Mouse (Mus musculus) stomach, embryonic 16.5 days (tissue): Measurements from ENCODE around the gene Cdh13. TPM values are rescaled to one million over a fixed set of nuclear protein-coding genes. Genes with fewer than 3 reads are reported as not detected.

Experiments used
- ATAC-seq: fragments of 200-750 bp; cut with Nextera tagmentation; 2 replicates; pipeline ENCODE4 v1.8.0; 2017; ENCODE audit warnings: moderate number of reproducible peaks, moderate TSS enrichment; ENCODE audit not compliant: insufficient read depth, low FRiP score
- H3K27ac ChIP-seq: fragments of 300-500 bp; sonication (generic); 2 replicates; pipeline ENCODE4 v1.5.1; 2014; ENCODE audit warnings: low read length
- H3K27me3 ChIP-seq: fragments of 300-500 bp; sonication (generic); 2 replicates; pipeline ENCODE4 v1.6.1; 2014; ENCODE audit warnings: low read length, control low read depth, mixed read lengths; ENCODE audit not compliant: control insufficient read depth, insufficient read depth
- H3K36me3 ChIP-seq: fragments of 300-500 bp; sonication (generic); 2 replicates; pipeline ENCODE4 v1.6.1; 2014; ENCODE audit warnings: low read length; ENCODE audit not compliant: control insufficient read depth, insufficient read depth
- H3K4me1 ChIP-seq: fragments of 300-500 bp; sonication (generic); 2 replicates; pipeline ENCODE4 v1.6.1; 2014; ENCODE audit warnings: low read length, control low read depth, mixed read lengths; ENCODE audit not compliant: control insufficient read depth, insufficient read depth
- H3K4me2 ChIP-seq: fragments of 300-500 bp; sonication (generic); 2 replicates; pipeline ENCODE4 v1.6.1; 2014; ENCODE audit warnings: low read depth, low read length, mixed read lengths
- H3K4me3 ChIP-seq: fragments of 300-500 bp; sonication (generic); replicated peaks from 2 replicates; pipeline ENCODE4 v1.5.1; 2014; ENCODE audit warnings: mild to moderate bottlenecking, low read length
- H3K9ac ChIP-seq: fragments of 300-500 bp; sonication (generic); 2 replicates; pipeline ENCODE4 v1.6.1; 2014; ENCODE audit warnings: low read length
- H3K9me3 ChIP-seq: fragments of 300-500 bp; sonication (generic); replicated peaks from 2 replicates; pipeline ENCODE4 v1.6.1; 2016; ENCODE audit warnings: low read length, control low read depth; ENCODE audit not compliant: control insufficient read depth
- WGBS: fragments of 180-500 bp; shearing (Covaris S2); extraction: QIAGEN DNeasy Blood & Tissue Kit; methylation state at CpG from one replicate; pipeline ENCODE4 v1.1.7; 2014; 5-methylcytosine and 5-hydroxymethylcytosine counted together
- polyA plus RNA-seq: library from polyadenylated mRNA; unstranded; fragments of >200 nt; fragmentation: Nextera tagmentation; extraction: Ambion mirVana; gene quantifications from 2 replicates; pipeline ENCODE4 v1.2.1, GENCODE M21; 2015

Gene Cdh13
- polyA plus RNA-seq, 1 experiment from 2014 or later = 19.9 TPM

DNA sequence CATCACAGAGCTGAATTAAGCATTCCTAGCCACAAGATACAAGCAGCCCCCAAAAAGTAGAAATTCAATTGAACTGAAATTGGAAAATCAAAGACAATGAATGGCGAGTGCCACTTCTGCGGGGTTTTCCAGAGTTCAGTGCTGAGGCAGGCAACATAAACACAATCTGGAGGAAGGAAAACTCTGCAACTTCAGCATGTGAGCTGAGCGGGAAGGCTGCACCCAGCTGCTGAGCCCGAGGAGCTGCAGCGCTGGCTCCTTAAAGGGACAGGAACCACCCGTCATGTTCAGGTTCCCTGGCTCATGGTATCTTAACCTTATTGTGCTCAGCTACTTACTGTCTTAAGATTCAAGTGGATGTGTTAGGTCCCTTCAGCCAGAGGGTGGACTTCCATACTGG, 814.7 kb downstream of the Cdh13 start:
- Histone ChIP-seq H3K9ac (no peak overlapping the region), H3K4me1 (peaks cover 6% of the 10 kb centered on the region; the same call in 1 of the 2 replicates), H3K27ac (peak overlapping the region; percentile 46), H3K4me3 (no peak overlapping the region), H3K4me2 (0 out of 2 replicates have a peak overlapping the region, but pooled peaks have one; percentile 9), H3K36me3 (no peaks in the 10 kb centered on the region), H3K27me3 (no peaks in the 10 kb centered on the region), H3K9me3 (no peaks in the 10 kb centered on the region)
- WGBS = 19% methylated on average over 6 of the region's 6 CpGs
- peak; percentile 62; the same call in 1 of the 2 replicates for ATAC-seq

DNA sequence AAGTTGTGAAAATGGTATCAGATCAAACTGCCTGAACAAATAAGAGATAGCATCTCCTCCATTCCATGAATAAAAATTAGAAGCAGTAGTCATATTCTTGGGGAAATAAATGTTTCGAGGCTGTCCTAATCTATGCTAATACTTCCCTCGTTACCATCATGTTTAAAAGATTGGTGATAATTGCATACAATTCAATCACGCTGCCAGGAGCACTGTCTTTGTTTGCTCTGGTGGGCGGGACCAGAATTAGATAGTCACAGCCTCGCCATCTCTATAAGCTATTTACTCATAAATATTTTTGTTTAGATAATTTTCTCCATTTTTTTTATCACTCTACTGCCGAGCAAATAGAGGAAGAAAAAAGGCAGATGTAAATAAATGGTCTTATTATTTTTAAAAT, 819.3 kb downstream of the Cdh13 start:
- Histone ChIP-seq H3K36me3 (no peaks in the 10 kb centered on the region), H3K9ac (no peak overlapping the region), H3K4me2 (no peak overlapping the region), H3K4me1 (peaks cover 4% of the 10 kb centered on the region; the same call in 1 of the 2 replicates), H3K27me3 (no peaks in the 10 kb centered on the region), H3K9me3 (no peaks in the 10 kb centered on the region), H3K27ac (no peak overlapping the region), H3K4me3 (no peak overlapping the region)
- 66% methylated on average over 6 of the region's 6 CpGs for WGBS
- ATAC-seq = no peak

DNA sequence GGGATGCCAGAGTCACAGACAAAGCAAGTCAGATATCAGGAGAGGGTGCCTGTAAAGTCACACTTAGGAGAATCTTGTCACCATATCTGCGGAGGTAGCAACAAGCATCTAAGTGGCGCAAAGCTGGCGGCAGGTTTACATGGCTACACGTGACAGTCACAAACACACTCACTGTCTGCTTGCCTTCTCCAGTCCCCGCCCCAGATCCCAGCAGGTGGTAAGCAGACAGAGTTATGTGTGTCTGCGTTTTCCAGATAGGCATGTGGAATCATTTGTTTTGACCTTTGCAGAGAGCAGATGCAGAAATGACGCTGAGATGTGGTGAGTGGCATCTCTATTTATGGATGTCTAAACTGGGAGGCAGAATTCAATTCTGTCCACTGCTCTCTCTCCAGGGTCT, 826.1 kb downstream of the Cdh13 start:
- 65% methylated on average over 7 of the region's 7 CpGs for WGBS
- H3K27me3 ChIP-seq = no peaks in the 10 kb centered on the region
- H3K4me3 ChIP-seq = no peak overlapping the region
- H3K4me2 ChIP-seq = no peak overlapping the region
- no peaks in the 10 kb centered on the region for H3K36me3 ChIP-seq
- no peak overlapping the region for H3K9ac ChIP-seq
- no peak for ATAC-seq
- no peaks in the 10 kb centered on the region for H3K9me3 ChIP-seq
- H3K27ac ChIP-seq = no peak overlapping the region
- no peaks in the 10 kb centered on the region for H3K4me1 ChIP-seq

DNA sequence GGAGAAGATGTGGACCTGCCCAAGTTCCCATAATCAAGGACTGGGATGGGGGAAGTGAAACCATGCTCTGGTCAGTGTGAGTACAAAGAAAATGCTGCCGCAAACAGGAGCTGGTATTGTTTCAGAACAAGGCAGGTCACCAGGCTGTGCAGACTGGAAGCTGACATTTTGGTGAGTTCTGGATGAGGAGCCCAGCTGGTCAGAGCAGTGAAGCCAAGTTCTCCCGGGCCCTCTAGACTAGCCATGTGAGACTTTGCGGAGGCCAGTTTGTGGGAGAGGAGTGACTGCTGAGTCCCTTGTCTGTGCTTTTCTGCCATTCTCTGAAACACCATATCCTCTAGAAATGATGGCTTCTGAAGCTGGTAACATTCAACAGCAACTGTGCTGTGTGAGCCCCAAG, 829.3 kb downstream of the Cdh13 start:
- WGBS = 83% methylated on average over 3 of the region's 3 CpGs
- Histone ChIP-seq H3K36me3 (no peaks in the 10 kb centered on the region), H3K27me3 (no peaks in the 10 kb centered on the region), H3K9me3 (no peaks in the 10 kb centered on the region), H3K4me2 (no peak overlapping the region), H3K9ac (no peak overlapping the region), H3K4me1 (no peaks in the 10 kb centered on the region), H3K27ac (no peak overlapping the region), H3K4me3 (no peak overlapping the region)
- ATAC-seq = no peak

DNA sequence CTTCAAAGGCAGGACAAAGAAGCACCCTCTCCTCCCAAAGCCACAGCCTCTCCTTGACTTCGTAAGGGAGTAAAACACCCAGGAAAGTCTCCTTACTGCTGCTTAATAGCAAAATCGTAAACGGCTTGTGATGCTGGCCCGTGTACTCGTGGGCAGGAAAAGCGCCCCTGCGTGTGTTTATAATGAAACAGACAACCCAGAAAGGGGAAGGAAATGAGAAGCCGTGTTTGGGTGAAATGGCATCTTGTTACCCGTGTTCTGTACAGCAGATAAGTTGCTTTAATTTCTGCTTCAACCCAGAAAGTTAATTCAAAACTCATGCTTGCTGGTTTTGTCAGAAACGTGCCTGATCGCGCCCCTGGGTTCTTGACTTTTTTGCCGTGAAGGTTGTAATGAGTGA, 837.7 kb downstream of the Cdh13 start:
- H3K36me3 ChIP-seq = no peaks in the 10 kb centered on the region
- ATAC-seq = no peak
- no peak overlapping the region for H3K9ac ChIP-seq
- H3K27me3 ChIP-seq = no peaks in the 10 kb centered on the region
- H3K4me1 ChIP-seq = no peaks in the 10 kb centered on the region
- H3K4me3 ChIP-seq = no peak overlapping the region
- H3K4me2 ChIP-seq = no peak overlapping the region
- WGBS = 57% methylated on average over 13 of the region's 13 CpGs
- no peaks in the 10 kb centered on the region for H3K9me3 ChIP-seq
- no peak overlapping the region for H3K27ac ChIP-seq

DNA sequence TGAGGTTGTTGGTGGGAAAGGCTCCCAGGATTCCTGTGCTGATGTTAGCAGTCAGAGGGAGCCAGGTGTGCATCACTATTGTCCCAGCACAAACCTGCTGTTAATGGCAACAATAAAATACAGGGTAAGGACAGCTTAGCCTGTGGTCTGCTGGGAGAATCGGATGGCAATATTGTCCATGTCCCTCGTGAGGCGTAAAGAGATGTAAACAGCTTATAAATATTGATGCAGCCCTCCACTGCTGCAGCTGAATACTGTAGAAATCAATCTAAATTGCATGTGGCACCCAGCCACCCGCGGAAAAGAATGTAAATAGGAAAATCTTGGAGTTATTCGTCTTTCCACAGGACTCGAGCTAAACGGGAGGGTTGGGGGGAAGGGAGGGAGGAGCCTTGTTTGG, 844.3 kb downstream of the Cdh13 start:
- H3K9me3 ChIP-seq = no peaks in the 10 kb centered on the region
- no peaks in the 10 kb centered on the region for H3K36me3 ChIP-seq
- H3K4me2 ChIP-seq = no peak overlapping the region
- ATAC-seq = no peak
- 34% methylated on average over 8 of the region's 8 CpGs for WGBS
- H3K9ac ChIP-seq = no peak overlapping the region
- H3K4me3 ChIP-seq = no peak overlapping the region
- no peak overlapping the region for H3K27ac ChIP-seq
- no peaks in the 10 kb centered on the region for H3K27me3 ChIP-seq
- H3K4me1 ChIP-seq = no peaks in the 10 kb centered on the region

DNA sequence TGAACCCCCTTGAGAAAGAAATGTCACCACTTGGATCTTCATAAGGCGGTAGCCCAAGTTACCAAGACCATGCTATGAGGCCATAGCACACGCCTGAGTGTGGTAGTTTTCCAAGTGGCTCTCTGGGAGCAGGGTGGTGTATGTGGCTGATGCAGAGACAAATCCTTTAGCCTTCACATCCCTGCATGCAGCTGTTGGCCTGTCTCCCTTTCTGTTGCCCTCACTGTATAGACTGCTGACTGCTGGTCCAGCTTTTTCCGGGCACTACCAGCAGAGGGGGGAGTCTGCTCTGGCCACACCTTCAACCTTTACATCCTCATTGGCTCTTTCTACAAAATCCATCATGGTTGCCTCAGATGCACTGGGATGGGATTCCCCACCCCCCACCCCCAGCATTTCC, 844.7 kb downstream of the Cdh13 start:
- H3K27me3 ChIP-seq = no peaks in the 10 kb centered on the region
- H3K36me3 ChIP-seq = no peaks in the 10 kb centered on the region
- no peak overlapping the region for H3K9ac ChIP-seq
- no peak overlapping the region for H3K4me2 ChIP-seq
- H3K4me3 ChIP-seq = no peak overlapping the region
- H3K4me1 ChIP-seq = no peaks in the 10 kb centered on the region
- H3K9me3 ChIP-seq = no peaks in the 10 kb centered on the region
- WGBS = 52% methylated on average over 3 of the region's 3 CpGs
- no peak overlapping the region for H3K27ac ChIP-seq
- ATAC-seq = 0 out of 2 replicates have a peak, but pooled peaks have one; percentile 40

DNA sequence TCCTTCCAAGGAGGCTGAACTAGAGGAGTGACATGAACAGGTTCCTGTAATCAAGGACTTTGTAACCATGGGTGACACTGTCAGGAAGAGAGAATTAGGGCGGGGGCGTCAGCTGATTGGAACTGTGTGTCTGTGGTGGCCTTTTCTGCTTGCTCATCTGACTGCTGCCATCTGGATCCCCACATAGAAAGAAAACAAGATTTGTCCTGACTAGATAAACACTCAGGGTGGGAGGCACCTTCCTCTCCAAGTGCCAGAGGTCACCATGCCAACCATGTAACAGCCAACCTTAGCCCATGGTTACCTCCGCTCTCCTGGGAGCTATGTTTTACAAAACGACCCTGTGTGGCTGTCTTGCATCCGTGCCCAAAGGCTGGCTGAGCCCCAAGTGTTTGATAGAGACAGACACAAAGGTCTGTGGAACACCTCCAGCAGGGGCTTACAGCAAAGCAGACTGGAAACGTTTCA, 873.0 kb downstream of the Cdh13 start:
- Histone ChIP-seq H3K36me3 (no peaks in the 10 kb centered on the region), H3K4me1 (no peaks in the 10 kb centered on the region), H3K27me3 (no peaks in the 10 kb centered on the region), H3K9ac (no peak overlapping the region), H3K4me2 (no peak overlapping the region), H3K4me3 (no peak overlapping the region), H3K27ac (no peak overlapping the region), H3K9me3 (no peaks in the 10 kb centered on the region)
- WGBS = 64% methylated on average over 6 of the region's 6 CpGs
- ATAC-seq = no peak

DNA sequence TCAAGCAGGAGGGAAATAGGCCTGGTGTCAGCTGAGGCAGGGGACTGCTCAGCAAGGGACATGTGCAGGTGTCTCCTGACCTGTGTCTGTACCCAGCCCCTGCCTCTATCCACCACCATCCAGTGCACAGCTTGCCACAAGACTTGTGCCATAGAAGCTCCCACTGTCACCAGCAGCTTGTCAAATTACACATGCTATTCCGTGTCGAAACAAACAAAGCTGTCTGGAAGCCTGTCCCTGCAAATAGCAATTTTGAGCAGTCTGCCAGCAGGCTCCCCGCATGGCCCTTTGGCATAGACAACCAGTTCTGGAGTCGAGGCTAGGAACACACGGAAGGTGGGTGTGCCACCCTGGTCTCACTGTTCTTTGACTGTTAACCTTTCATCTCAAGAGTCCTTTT, 875.1 kb downstream of the Cdh13 start:
- H3K9ac ChIP-seq = no peak overlapping the region
- H3K27ac ChIP-seq = no peak overlapping the region
- no peak overlapping the region for H3K4me2 ChIP-seq
- H3K4me1 ChIP-seq = no peaks in the 10 kb centered on the region
- H3K9me3 ChIP-seq = no peaks in the 10 kb centered on the region
- H3K36me3 ChIP-seq = no peaks in the 10 kb centered on the region
- ATAC-seq = no peak
- no peaks in the 10 kb centered on the region for H3K27me3 ChIP-seq
- 79% methylated on average over 5 of the region's 5 CpGs for WGBS
- no peak overlapping the region for H3K4me3 ChIP-seq

DNA sequence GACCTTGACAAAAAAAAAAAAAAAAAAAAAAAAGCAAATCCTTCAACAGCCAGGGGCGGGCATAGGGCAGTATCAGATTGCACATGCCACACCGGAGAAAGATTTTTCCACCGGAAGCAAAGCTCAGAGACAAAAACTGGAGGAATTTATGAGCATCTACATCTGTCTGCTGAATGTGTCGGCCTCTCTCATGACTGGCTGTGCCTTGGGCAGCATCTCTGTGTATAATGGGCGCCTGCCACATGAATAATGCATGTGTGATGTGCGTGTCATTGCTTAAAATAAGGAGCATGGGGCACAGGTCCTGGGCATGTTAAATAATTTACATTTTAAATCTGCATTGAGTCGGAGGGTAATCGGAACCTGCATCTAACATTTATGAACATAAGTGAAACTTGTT, 876.3 kb downstream of the Cdh13 start:
- Histone ChIP-seq H3K9ac (no peak overlapping the region), H3K4me2 (no peak overlapping the region), H3K36me3 (no peaks in the 10 kb centered on the region), H3K9me3 (no peaks in the 10 kb centered on the region), H3K27ac (no peak overlapping the region), H3K27me3 (no peaks in the 10 kb centered on the region), H3K4me3 (no peak overlapping the region), H3K4me1 (no peaks in the 10 kb centered on the region)
- no peak for ATAC-seq
- 56% methylated on average over 8 of the region's 8 CpGs for WGBS
